Mouse (Mus musculus) lung, adult 2 months (tissue): ENCODE measurements at regions not wholly inside any gene's neighbourhood (a gene's known extent, or its start where the extent isn't known, plus 50 kb on each side); places are given as distances from the start of the nearest gene placed in this dataset.

Experiments used
- CTCF ChIP-seq: fragments of 200-500 bp; IDR thresholded peaks from 2 replicates; pipeline ENCODE4 v1.5.1; 2011; ENCODE audit warnings: mild to moderate bottlenecking, low read length, control low read depth; ENCODE audit not compliant: insufficient read depth
- POLR2A ChIP-seq: fragments of 200-500 bp; IDR thresholded peaks from 2 replicates; pipeline ENCODE4 v1.6.1; 2011; ENCODE audit warnings: low read depth, mild to moderate bottlenecking, control low read depth, low read length, borderline replicate concordance; ENCODE audit errors: extremely low read depth

GRCm38 (mm10) chr3:65469207-65469606 is 59.0 kb upstream of the Tiparp start:
- TF ChIP-seq CTCF: no peak
- TF ChIP-seq POLR2A: no peak
